Mouse (Mus musculus) ES-Bruce4 (cell line): Measurements from ENCODE around the gene Rab27a. TPM values are rescaled to one million over a fixed set of nuclear protein-coding genes. Genes with fewer than 3 reads are reported as not detected.

ENCODE experiments used
- H3K27ac ChIP-seq: 2 replicates; pipeline ENCODE4 v1.5.1; 2012; ENCODE audit warnings: low read length, inconsistent platforms; ENCODE audit not compliant: insufficient read depth
- H3K27me3 ChIP-seq: 2 replicates; pipeline ENCODE4 v1.6.1; 2012; ENCODE audit warnings: mild to moderate bottlenecking, low read length, inconsistent platforms; ENCODE audit not compliant: control insufficient read depth, poor library complexity, insufficient read depth, severe bottlenecking
- H3K36me3 ChIP-seq: 2 replicates; pipeline ENCODE4 v1.6.1; 2012; ENCODE audit warnings: inconsistent platforms, mild to moderate bottlenecking, low read length, moderate library complexity; ENCODE audit not compliant: control insufficient read depth, poor library complexity, insufficient read depth, severe bottlenecking
- H3K4me1 ChIP-seq: one replicate; pipeline ENCODE4 v1.8.1; 2011; ENCODE audit warnings: low read length; ENCODE audit not compliant: control insufficient read depth, insufficient read depth
- H3K4me3 ChIP-seq: 2 replicates; pipeline ENCODE4 v1.5.1; 2011; ENCODE audit warnings: low read depth, mild to moderate bottlenecking, low read length
- H3K9ac ChIP-seq: 2 replicates; pipeline ENCODE4 v1.6.1; 2012; ENCODE audit warnings: low read depth, mild to moderate bottlenecking, inconsistent platforms; ENCODE audit not compliant: poor library complexity, severe bottlenecking
- H3K9me3 ChIP-seq: replicated peaks from 2 replicates; pipeline ENCODE4 v1.6.1; 2012; ENCODE audit warnings: mild to moderate bottlenecking, low read length, inconsistent platforms; ENCODE audit not compliant: control insufficient read depth, poor library complexity, insufficient read depth, severe bottlenecking
- CTCF ChIP-seq: IDR thresholded peaks from one replicate; pipeline ENCODE4 v1.8.1; 2011; ENCODE audit warnings: low read depth, low read length
- EP300 ChIP-seq: IDR thresholded peaks from 2 replicates; pipeline ENCODE4 v1.6.1; 2011; ENCODE audit warnings: low read depth, low read length; ENCODE audit not compliant: insufficient read depth
- POLR2A ChIP-seq: IDR thresholded peaks from one replicate; pipeline ENCODE4 v1.8.1; 2011; ENCODE audit warnings: low read length; ENCODE audit not compliant: insufficient read depth
- polyA plus RNA-seq: library from polyadenylated mRNA; stranded (reverse); fragments of >200 nt; gene quantifications from 2 replicates; pipeline ENCODE4 v1.2.4, GENCODE M21; 2011; ENCODE audit warnings: low read depth; ENCODE audit not compliant: missing spikeins, insufficient read depth, insufficient read length

The Rab27a gene
- polyA plus RNA-seq, 1 experiment = 18.2 TPM

DNA sequence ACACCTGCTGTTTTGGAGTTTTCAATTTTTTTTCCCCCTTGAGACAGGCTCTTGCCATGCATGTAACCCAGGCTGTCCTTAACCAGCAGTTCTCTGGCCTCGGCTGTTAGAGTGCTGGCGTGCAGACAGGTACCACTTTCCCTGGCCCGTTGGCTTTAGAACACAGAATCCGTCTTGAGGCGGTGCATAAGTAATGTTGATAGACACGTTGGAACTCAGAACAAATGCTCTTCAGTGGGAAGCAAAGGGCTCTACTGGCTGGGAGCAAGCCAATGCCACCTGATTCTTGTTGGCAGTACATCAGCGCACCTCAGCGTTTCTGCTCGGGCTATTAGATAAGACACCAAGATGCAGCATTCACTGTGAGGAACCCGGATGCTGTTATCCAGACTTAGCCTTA lies 24.8 kb upstream of the Rab27a start:
- TF ChIP-seq POLR2A = no peak
- no peak for TF ChIP-seq CTCF
- no peaks in the 10 kb centered on the region for H3K4me1 ChIP-seq
- no peak overlapping the region for H3K4me3 ChIP-seq
- H3K36me3 ChIP-seq = peaks cover 17% of the 10 kb centered on the region
- H3K9ac ChIP-seq = no peak overlapping the region
- no peak overlapping the region for H3K27ac ChIP-seq
- H3K9me3 ChIP-seq = no peaks in the 10 kb centered on the region
- H3K27me3 ChIP-seq = no peaks in the 10 kb centered on the region

DNA sequence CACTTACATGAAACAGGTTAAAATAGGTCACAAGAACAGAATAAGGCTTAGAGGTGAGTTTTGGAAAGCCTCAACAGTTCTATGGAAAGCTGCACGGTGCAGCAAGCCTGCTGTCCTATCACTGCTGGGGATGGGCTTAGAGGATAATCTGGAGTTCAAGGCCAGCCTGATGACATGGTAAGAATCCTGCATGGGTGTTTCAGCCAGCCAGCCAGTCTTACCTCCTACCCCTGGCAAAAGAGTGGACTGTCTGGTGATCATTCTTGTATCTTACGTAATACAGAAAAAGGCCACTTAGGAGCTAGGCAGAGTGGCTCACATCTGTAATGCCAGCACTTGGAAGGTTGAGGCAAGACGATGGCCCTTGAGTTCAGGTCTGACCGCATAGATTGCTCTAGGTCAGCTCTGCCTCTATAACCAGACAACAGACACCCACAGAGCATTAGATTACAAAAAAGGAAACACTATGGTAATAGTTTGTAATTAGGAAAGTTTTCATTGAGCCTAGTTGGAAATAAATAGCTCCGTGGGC lies 24.0 kb upstream of the Rab27a start:
- H3K27me3 ChIP-seq = no peaks in the 10 kb centered on the region
- peaks cover 16% of the 10 kb centered on the region for H3K36me3 ChIP-seq
- no peak overlapping the region for H3K27ac ChIP-seq
- H3K4me3 ChIP-seq = no peak overlapping the region
- TF ChIP-seq POLR2A (no peak), EP300 (no peak), CTCF (no peak)
- H3K4me1 ChIP-seq = no peaks in the 10 kb centered on the region
- no peak overlapping the region for H3K9ac ChIP-seq
- no peaks in the 10 kb centered on the region for H3K9me3 ChIP-seq

DNA sequence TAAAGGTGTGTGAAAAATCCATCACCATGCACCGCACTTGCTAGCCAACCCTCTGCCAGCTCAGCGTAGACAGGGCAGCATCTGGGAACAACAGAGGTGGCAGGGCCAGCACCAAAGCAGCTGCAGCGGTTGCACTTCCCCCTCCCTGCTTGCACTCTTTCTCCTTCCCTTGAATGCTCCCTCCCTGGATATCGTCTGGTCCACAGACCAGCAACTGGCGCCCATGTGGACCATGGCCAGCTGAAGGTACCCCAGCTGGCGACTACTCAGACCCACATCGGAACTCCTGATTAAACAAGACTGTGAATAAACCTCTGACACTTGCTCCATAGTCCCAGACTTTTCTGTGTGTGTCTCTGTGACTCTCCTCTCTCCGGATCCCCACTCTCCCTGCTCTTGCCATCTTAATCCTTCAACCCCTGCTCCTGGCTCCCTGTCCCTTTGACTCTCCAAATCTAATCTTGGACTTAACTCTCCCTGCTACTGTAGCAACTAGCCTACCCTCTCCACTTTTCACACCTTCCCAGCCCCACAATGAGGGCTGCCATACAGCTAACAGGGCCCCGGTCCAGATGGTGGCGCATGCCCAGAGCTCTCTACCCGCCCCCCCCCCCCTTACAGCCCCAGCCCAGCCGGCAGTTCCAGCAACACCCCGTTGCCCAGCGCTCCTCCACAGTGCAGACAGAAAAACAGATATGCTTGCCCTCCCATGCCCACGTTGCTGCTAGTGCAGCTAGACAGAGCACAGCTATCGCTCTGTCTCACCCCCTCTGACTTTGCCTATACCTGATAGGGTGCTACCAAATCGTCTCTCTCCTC lies 18.6 kb upstream of the Rab27a start:
- no peak overlapping the region; the same call in 1 of the 2 replicates for H3K9ac ChIP-seq
- peak overlapping the region; percentile 44; the same call in 1 of the 2 replicates for H3K27ac ChIP-seq
- peak overlapping the region; percentile 67 for H3K4me3 ChIP-seq
- TF ChIP-seq CTCF = no peak
- peaks cover 5% of the 10 kb centered on the region for H3K4me1 ChIP-seq
- H3K9me3 ChIP-seq = no peaks in the 10 kb centered on the region
- H3K27me3 ChIP-seq = no peaks in the 10 kb centered on the region
- peaks cover 9% of the 10 kb centered on the region for H3K36me3 ChIP-seq

DNA sequence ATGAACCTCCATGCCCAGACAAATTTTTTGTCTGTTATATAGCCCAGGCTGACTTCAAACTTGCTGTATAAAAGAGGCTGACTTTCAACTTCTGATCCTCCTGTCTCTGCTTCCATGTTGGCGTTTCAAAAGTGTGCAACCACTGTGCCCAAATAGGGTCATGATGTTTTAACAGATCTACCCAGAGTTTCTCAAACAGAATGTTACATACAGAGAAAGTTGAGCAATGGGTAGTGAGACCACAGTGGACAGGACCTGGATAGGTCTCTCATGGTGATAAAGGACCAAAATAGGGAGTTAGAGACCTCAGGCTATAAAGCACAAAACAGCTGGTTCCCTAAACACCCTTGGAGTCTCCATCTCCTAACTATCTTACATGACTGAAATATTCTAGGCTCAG lies 14.2 kb upstream of the Rab27a start:
- no peak overlapping the region for H3K9ac ChIP-seq
- no peaks in the 10 kb centered on the region for H3K27me3 ChIP-seq
- TF ChIP-seq EP300 (no peak), CTCF (no peak), POLR2A (no peak)
- H3K4me3 ChIP-seq = no peak overlapping the region
- H3K36me3 ChIP-seq = peaks cover 17% of the 10 kb centered on the region
- H3K9me3 ChIP-seq = no peaks in the 10 kb centered on the region
- peaks cover 5% of the 10 kb centered on the region for H3K4me1 ChIP-seq
- no peak overlapping the region for H3K27ac ChIP-seq

DNA sequence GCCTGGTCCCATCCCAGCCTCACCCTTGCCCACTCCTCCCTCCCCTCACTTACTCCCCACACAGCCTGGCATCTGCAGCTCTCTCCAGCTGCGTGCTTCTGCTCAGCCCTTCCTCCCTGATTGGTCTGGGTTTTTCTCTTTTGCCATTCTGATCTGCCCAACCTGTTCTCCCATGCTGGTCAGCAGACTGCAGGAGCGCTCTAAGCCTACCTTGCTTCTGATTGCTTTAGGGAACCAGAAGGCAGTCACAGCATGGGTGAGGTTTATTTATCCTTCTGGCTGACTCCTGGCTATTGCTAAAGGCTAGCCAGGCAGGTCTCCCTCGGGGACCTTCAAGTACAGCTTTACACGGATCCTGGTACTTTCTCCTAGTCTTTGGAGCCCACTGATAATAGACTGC lies 13.2 kb upstream of the Rab27a start:
- no peak overlapping the region for H3K4me3 ChIP-seq
- H3K27ac ChIP-seq = no peak overlapping the region
- H3K4me1 ChIP-seq = peaks cover 5% of the 10 kb centered on the region
- TF ChIP-seq EP300 (no peak), CTCF (no peak), POLR2A (no peak)
- H3K9me3 ChIP-seq = no peaks in the 10 kb centered on the region
- H3K36me3 ChIP-seq = peaks cover 20% of the 10 kb centered on the region
- no peaks in the 10 kb centered on the region for H3K27me3 ChIP-seq
- H3K9ac ChIP-seq = no peak overlapping the region

DNA sequence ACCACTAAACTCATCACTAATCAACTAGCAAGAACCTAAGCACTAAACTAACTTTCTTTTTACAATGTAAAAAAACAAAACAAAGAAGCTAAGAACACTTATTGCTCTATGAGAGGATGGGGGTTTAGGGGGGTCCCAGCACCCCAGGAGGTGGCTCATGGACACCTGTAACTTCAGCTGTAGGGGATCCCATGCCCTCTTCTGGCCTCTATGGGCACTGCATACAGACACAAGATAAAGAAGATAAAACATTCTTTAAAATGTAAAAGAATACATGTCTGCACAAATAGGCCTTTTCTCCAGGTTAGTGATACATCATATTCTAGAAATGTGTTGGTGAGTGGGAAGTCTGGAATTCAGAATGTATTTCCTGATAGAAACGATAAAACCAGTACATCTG lies 11.2 kb upstream of the Rab27a start:
- TF ChIP-seq EP300 (no peak), POLR2A (no peak), CTCF (no peak)
- Histone ChIP-seq H3K9me3 (no peaks in the 10 kb centered on the region), H3K9ac (no peak overlapping the region), H3K4me3 (no peak overlapping the region), H3K27me3 (no peaks in the 10 kb centered on the region), H3K27ac (no peak overlapping the region), H3K4me1 (peaks cover 1% of the 10 kb centered on the region), H3K36me3 (peaks cover 22% of the 10 kb centered on the region)
